Mouse (Mus musculus) naive thymus-derived CD4-positive, alpha-beta T cell, adult 5 months (primary cell): ENCODE data around the gene Dmrta2. TPM values are rescaled to one million over a fixed set of nuclear protein-coding genes. Genes with fewer than 3 reads are reported as not detected.

Source experiments
- polyA plus RNA-seq: library from polyadenylated mRNA; unstranded; fragments of 100-300 nt; shearing (Covaris generic); gene quantifications from one replicate; pipeline ENCODE4 v1.2.1, GENCODE M21; 2017

The Dmrta2 gene
- not detected for polyA plus RNA-seq

DNA sequence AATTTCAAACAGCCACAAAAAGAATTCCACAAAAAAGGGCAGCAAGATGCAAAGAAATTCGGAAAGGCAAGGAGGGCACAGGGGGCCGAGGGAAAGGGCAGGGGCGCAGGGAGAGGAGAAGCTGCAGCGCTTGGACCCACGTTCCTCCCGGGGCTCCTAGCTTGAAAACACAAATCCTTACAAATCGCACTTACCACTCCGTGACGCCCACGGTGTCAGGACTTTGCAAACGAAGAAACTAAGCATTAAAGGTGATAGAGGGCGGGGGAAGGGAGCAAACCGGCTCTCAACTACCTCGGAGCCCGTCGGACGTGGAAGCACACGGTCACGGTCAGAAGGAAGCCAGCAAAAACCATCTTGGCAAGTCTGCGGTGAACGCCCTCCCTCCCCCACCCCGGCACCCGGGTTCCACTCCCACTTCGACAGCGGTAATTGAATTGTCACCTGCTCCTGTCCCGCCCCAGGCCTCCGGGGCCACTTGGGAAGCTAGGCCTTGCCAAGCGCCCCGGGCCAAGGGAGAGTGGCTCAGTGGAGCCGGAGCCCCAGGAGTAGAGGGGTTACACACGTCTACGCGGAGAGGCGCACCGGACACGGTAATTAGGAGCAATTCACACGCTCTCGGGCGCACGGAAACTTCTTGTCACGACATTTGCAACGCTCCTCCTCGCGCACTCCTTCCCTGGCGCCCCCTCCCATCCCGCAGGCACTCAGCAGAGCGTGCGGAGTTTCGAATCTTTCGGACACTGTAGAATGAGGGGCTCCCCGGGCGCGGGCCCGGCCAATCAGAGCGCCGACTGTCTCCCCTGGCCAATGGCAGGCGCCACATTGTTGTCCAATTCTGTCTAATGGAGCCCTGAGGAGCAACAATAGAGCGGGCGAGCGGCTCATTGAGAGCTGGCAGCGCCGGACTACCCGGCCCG, at the start of gene Dmrta2:
Dmrta2 (plus strand) TSS at position 906 of the 920 bp plus-strand sequence.

